Mouse (Mus musculus) central nervous system, embryonic 18 days (tissue): Measurements from ENCODE around the gene Sh2b2. TPM values are rescaled to one million over a fixed set of nuclear protein-coding genes. Genes with fewer than 3 reads are reported as not detected.

Experiments
- polyA plus RNA-seq: library from polyadenylated mRNA; depleted of rRNA; stranded (reverse); fragments of >200 nt; gene quantifications from 2 replicates; pipeline ENCODE4 v1.2.3, GENCODE M21; 2012; rRNA removed

Gene Sh2b2
- 42.9 and 50.2 TPM in 2 replicates for polyA plus RNA-seq

GRCm38 (mm10) chr5:136246452-136246838 lies at the start of gene Sh2b2:
Gene Sh2b2, minus strand, starts transcription at chr5:136246556.

GRCm38 (mm10) chr5:136198474-136199391 lies 47.6 kb downstream of the Sh2b2 start, which contains the start of gene Prkrip1:
Gene Prkrip1, minus strand, starts transcription at chr5:136198963.

GRCm38 (mm10) chr5:136170512-136171362 lies 75.6 kb downstream of the Sh2b2 start, which contains the start of gene Orai2:
Gene Orai2, minus strand, starts transcription at chr5:136170713.

Other genes with a start within 250 kb of the Sh2b2 start
- 0.01 and 3.8 TPM in 2 replicates for gene Upk3b, start 208.1 kb downstream of the Sh2b2 start, polyA plus RNA-seq
- gene Upk3bl, start 192.1 kb downstream of the Sh2b2 start, polyA plus RNA-seq, result 0.08 and 20.4 TPM in 2 replicates
- gene Rasa4, start 162.6 kb downstream of the Sh2b2 start, polyA plus RNA-seq, result 18.7 and 19.6 TPM in 2 replicates
- gene Polr2j, start 129.9 kb downstream of the Sh2b2 start, polyA plus RNA-seq, result 166 and 176 TPM in 2 replicates
- 47.6 and 47.7 TPM in 2 replicates for gene Lrwd1, start 110.5 kb downstream of the Sh2b2 start, polyA plus RNA-seq
- gene Alkbh4, start 110.4 kb downstream of the Sh2b2 start, polyA plus RNA-seq, result 14.9 and 15.9 TPM in 2 replicates
- 66.8 and 69.2 TPM in 2 replicates for gene Orai2, start 75.8 kb downstream of the Sh2b2 start, polyA plus RNA-seq
- 44.8 and 46.3 TPM in 2 replicates for gene Prkrip1, start 47.6 kb downstream of the Sh2b2 start, polyA plus RNA-seq